Mouse (Mus musculus): ENCODE results near the gene Klhdc4. TPM values are rescaled to one million over a fixed set of nuclear protein-coding genes. Genes with fewer than 3 reads are reported as not detected.
A peak's percentile ranks its signal among the peaks of the same experiment; 100 is the strongest.

Klhdc4 gene
- total RNA-seq, 2 experiments from 2014 or later = 35.0 to 41.4 TPM

GRCm38 (mm10) chr8:121811931-121812570 is 17.3 kb downstream of the Klhdc4 start:
- no peak for ATAC-seq (replicated peaks; ENCODE audit: poor library complexity, severe bottlenecking)

DNA sequence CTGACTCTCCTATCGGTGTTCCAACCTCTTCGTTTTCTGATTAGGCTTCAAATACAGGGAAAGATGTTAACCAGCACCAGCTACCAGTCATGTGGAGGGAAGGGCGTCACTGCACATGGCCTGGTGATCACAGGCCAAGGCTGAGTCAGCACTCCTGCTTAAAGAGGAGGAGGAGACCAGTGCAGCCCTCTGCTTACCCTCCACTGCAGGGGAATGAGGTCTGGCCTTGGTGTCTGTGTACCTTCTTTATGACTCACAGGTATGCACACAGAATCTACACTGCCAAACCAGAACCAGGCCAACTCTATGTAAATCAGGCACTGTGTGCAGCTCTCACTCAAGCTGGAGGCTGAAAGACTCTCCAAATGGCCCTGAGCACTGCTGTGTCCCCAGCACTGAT is 17.9 kb downstream of the Klhdc4 start:
- ATAC-seq (replicated peaks; ENCODE audit: poor library complexity, severe bottlenecking) = no peak

GRCm38 (mm10) chr8:121809524-121810155 is 19.7 kb downstream of the Klhdc4 start:
- no peak for ATAC-seq (replicated peaks; ENCODE audit: poor library complexity, severe bottlenecking)

GRCm38 (mm10) chr8:121808032-121808431 is 21.3 kb downstream of the Klhdc4 start:
- ATAC-seq (replicated peaks; ENCODE audit: poor library complexity, severe bottlenecking) = no peak

DNA sequence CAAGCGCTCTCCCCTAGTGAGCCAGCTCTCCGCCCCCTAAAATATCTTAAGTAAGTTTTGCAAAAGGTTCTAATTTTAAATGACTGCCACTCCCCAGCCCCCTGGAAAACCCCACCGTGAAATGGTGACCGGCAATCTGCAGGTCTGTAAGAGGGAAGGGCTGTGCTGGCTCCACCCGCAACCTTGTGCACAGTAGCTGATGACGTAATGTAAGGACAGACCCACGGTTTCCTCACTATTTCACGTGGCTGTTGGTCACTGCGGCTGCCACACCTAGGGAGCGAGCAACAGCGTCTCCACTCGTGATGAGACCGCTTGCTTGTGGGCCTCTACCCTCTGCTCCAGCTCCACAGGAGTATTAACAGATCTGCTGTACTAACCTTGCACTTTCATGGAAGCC is 23.2 kb downstream of the Klhdc4 start:
- ATAC-seq (replicated peaks; ENCODE audit: poor library complexity, severe bottlenecking) = peak; percentile 62

DNA sequence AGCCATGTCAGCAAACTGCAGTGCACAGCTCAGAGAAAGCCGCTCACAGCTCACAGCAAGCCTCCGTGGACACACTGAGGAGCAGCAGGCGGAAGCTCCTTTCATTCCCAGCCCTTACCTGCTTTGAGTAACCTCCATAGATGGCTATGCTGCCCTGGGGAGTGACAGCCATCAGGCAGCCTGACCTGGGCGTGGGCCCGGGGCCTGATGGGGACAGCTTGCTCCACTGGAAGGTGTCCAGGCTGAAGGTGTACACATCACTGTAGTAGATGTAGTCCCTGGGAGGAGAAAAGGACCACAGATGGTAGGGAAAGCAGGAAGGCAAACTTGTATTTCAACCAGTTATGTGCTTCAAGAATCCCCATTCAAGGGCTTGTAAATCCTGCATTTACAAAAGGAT is 24.5 kb downstream of the Klhdc4 start:
- no peak for ATAC-seq (replicated peaks; ENCODE audit: poor library complexity, severe bottlenecking)

GRCm38 (mm10) chr8:121798401-121798800 is 31.0 kb downstream of the Klhdc4 start:
- no peak for ATAC-seq (replicated peaks; ENCODE audit: poor library complexity, severe bottlenecking)

DNA sequence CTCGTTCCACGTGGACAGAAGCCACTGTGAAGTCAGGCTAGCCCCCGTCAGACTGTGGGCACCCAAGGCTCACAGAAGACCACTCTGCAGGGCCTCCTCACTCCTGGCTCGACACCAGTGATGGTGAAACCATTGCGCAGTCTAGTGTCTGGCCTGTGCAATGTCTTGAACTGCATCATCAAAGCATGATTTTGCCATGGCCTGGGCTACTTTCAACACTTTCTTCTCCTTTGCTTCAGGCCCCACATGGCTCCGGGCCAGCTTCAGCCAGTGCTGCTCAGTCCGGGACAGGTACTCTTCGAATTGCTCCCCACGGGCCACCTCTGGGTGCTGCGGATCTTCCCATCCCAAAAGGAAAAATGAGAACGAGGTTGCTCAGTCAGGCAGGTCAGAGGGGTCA is 33.0 kb downstream of the Klhdc4 start:
- peak; percentile 37 for ATAC-seq (replicated peaks; ENCODE audit: poor library complexity, severe bottlenecking)

- ATAC-seq (replicated peaks; ENCODE audit: poor library complexity, severe bottlenecking) = no peak
Observed at GRCm38 (mm10) chr8:121795461-121795860, 33.9 kb downstream of the Klhdc4 start.

- no peak for ATAC-seq (replicated peaks; ENCODE audit: poor library complexity, severe bottlenecking)
Observed at GRCm38 (mm10) chr8:121794151-121794550, 35.2 kb downstream of the Klhdc4 start.

DNA sequence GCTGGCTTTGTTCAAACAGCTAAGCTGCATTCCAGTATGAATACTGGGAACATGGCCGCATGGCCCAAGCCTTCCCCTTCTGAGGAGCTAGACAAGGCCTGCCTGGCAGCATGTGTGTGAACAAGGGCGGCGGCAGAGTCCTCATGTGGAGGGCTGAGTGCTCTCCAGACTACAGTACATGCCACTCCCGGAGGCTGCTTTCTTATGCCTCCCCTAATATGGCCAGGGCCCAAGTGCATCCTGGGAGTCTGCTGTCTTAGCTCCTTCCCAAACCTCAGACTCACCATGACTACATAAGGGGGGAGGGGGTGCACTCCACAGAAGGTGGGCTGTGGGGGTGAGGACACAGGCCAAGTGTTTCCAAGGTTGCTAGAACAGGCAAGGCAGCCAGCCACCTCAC is 36.7 kb downstream of the Klhdc4 start:
- ATAC-seq (replicated peaks; ENCODE audit: poor library complexity, severe bottlenecking) = peak; percentile 4

DNA sequence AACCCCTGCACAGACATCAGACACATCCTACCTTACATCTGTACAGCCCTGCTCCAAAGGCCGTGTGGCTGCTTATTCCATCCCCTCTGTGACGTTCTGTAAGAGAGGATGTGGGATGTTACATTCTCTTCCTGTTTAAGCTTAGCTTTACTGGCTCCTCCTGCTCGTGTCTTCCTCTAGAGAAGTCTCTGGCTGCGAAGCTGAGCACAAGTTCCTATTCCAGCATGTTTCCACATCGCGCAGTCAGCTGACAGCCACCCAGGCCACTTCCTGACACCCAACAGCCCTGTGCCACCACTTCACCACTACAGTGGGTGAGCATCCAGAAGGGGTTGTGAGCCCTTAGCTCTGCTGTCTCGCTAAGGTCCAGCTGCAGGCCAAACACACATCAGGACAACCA is 37.2 kb downstream of the Klhdc4 start:
- peak; percentile 82 for ATAC-seq (replicated peaks; ENCODE audit: poor library complexity, severe bottlenecking)

DNA sequence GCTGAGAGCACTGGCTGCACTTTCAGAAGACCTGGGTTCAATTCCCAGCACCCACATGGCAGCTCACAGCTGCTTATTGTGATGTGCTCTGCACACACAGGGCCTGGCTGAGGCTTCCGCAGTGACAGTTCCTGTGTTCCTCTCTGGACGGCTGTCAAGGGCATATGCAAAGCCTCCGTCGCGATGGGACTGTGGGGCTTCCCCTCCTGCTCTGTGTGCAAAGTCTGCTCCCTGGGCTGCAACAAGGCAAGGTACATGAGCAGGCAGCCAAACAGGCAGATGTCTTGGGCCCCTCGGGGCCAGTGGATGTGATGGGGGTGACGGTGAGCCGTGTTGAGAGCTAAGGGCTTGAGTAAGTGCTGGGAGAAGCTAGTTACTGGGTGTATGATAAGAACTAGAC is 40.6 kb downstream of the Klhdc4 start:
- ATAC-seq (replicated peaks; ENCODE audit: poor library complexity, severe bottlenecking) = no peak

DNA sequence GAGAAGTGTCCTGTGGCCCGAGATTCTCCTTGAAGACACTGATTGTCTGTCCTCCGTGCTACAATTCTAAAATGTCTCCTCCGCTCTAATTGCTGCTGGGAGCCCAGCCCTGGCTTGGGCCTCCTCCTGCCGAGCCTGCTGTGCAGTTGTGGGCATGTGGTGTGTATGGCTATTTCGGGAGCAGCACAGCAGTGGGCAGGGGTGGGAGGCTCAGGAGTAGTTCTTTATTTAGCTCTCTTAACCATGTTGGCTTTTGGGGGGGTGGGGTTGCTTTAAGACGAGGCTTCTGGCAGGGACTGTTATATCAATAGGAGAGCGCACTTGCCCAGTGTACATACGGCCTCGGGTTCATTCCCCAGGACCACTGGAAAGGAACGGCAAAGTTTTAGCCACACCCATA is 42.8 kb downstream of the Klhdc4 start:
- no peak for ATAC-seq (replicated peaks; ENCODE audit: poor library complexity, severe bottlenecking)

- ATAC-seq (replicated peaks; ENCODE audit: poor library complexity, severe bottlenecking) = no peak
Observed at GRCm38 (mm10) chr8:121782493-121782892, 46.9 kb downstream of the Klhdc4 start.

GRCm38 (mm10) chr8:121773876-121774275 is 55.5 kb downstream of the Klhdc4 start:
- no peak for ATAC-seq (replicated peaks; ENCODE audit: poor library complexity, severe bottlenecking)

DNA sequence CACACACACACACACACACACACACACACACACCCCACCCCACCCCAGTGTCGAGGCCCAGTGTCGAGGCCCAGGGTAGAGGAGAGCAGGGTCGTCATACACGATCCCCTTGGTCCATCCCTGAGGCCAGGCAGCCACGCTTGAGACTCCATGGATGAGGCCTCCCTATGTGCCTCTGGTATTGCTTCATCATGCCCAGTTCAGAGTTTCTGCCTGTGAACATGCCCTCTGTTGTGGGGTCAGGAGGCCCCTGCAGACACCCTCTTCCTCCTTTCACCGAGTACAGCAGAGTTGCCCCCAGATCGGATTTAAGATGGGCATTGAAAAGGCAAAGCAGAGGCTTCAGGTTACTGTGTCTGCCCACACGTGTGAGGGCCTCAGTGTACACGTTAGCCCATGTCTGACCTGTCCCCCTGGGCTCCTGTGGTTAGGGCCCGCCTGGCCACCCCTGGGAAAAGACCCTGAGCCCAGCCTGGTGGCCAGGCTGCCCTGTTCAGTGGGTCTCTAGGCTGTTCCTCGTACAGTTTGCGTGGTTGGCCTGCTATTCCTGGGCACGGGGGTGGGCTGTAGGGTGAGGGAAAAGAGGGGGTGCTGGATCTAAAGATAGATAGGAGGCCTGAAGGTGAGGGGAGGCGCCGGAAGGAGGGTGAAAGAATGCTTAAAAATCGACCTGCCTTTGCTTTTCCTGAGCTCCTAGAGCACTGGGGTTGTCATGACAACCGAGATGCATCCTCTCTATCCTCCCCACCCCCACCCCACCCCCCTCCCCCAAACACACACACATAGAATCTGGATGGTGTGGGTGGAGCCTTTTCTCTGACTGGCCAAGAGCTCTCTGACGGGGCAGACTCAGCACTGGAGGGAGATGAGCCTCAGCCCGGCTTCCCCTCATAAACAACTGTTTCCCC is 58.3 kb downstream of the Klhdc4 start:
- peak; percentile 78 for ATAC-seq (replicated peaks; ENCODE audit: poor library complexity, severe bottlenecking)

- no peak for ATAC-seq (replicated peaks; ENCODE audit: poor library complexity, severe bottlenecking)
Observed at GRCm38 (mm10) chr8:121769621-121770020, 59.7 kb downstream of the Klhdc4 start.

- no peak for ATAC-seq (replicated peaks; ENCODE audit: poor library complexity, severe bottlenecking)
Observed at GRCm38 (mm10) chr8:121769095-121769494, 60.3 kb downstream of the Klhdc4 start.

- no peak for ATAC-seq (replicated peaks; ENCODE audit: poor library complexity, severe bottlenecking)
Observed at GRCm38 (mm10) chr8:121765594-121766138, 63.7 kb downstream of the Klhdc4 start.

DNA sequence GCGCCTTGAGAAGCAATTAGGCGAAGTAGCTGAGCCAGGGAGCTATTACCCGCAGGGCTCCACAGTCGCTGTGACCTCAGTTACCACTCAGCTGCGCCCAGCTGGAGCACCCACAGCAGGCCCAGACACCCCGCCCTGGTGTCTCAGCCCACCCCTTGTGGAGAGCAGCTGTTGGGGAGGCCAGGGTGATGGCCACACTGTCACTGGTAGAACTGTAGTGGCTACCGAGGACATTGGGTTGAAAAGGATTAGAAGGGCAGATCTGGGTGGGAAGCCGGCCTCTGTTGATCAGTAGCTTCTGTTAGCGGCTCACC is 65.7 kb downstream of the Klhdc4 start:
- ATAC-seq (replicated peaks; ENCODE audit: poor library complexity, severe bottlenecking) = no peak

All from granulocyte monocyte progenitor cell, adult 5-6 weeks (primary cell).